In genomic region chr15:78547415-78548335, GRCm38 (mm10) we compare ENCODE assay signal across 9 mouse cellular contexts. TPM values are rescaled to one million over a fixed set of nuclear protein-coding genes. Genes with fewer than 3 reads are reported as not detected.
DNase-seq lines count a peak whose midpoint lies in the region; ATAC-seq and TF ChIP-seq lines count a peak whose summit lies in the region.
"Had no signal": no experiment of that assay in that cellular context is flagged by ENCODE, and none has a peak within 500 bp of the region (broad histone marks: within the 10 kb centered on the region; RNA-seq: fewer than 3 reads in every experiment).

No protein-coding gene starts in this region.

- peaks cover 38% of the 10 kb centered on the region for H3K27me3 ChIP-seq in liver, embryonic 12.5 days (replicated peaks)

- ATAC-seq in liver, embryonic 12.5 days, result no peak

- H3K4me2 ChIP-seq in liver, embryonic 12.5 days, result no peak overlapping the region
- H3K4me2 ChIP-seq: embryonic facial prominence, embryonic 13.5 days; lung, embryonic 15.5 days had no signal

- WGBS in liver, embryonic 12.5 days (ENCODE audit: insufficient replicate concordance), result 43% methylated on average over 5 of the region's 5 CpGs

- intact Hi-C loops in left cerebral cortex, adult 2 months (cut with DNase I), result loop anchor here (5.0 to 10.0 kb wide), 2 partner anchors 180 to 573 kb away; partner anchors contain the start of gene Eif3d
- intact Hi-C loops in left cerebral cortex, postnatal 25 days (cut with DNase I), result loop anchor here (2.0 to 10.0 kb wide), 2 partner anchors 99 to 193 kb away; no protein-coding TSS in a partner anchor

- H3K36me3 ChIP-seq in liver, embryonic 12.5 days, result no peaks in the 10 kb centered on the region
- H3K36me3 ChIP-seq: embryonic facial prominence, embryonic 13.5 days; lung, embryonic 15.5 days had no signal

- H3K4me1 ChIP-seq in liver, embryonic 12.5 days, result peaks cover 22% of the 10 kb centered on the region

- no peak overlapping the region for H3K4me3 ChIP-seq in left cerebral cortex, adult 2 months
- no peak overlapping the region for H3K4me3 ChIP-seq in liver, embryonic 12.5 days
- H3K4me3 ChIP-seq: embryonic facial prominence, embryonic 13.5 days; lung, embryonic 15.5 days had no signal

- H3K9me3 ChIP-seq in liver, embryonic 12.5 days (replicated peaks), result peaks cover 12% of the 10 kb centered on the region; the same call in 1 of the 2 replicates
- H3K9me3 ChIP-seq: lung, embryonic 15.5 days had no signal

- H3K9ac ChIP-seq in liver, embryonic 12.5 days, result peak overlapping the region; percentile 27; the same call in 1 of the 2 replicates
- H3K9ac ChIP-seq: embryonic facial prominence, embryonic 13.5 days; lung, embryonic 15.5 days had no signal

- DNase-seq in left cerebral cortex, adult 2 months (ENCODE audit: extremely low spot score in 1 of 2, low spot score in 2 of 2), result no peak
- DNase-seq in left cerebral cortex, adult 11 months (ENCODE audit: low spot score), result no peak
- peak; percentile 53 for DNase-seq in NIH3T3 (ENCODE audit: low read depth)
- DNase-seq in cerebellum, postnatal 25 days, result peak; percentile 45 to 66
- peak; percentile 71 for DNase-seq in thymus, postnatal 4 days
- DNase-seq in left cerebral cortex, postnatal 25 days (ENCODE audit: low spot score in 2 of 2), result no peak

- TF ChIP-seq CTCF in left cerebral cortex, adult 2 months (IDR thresholded peaks at IDR 0.05), result peak; percentile 59

- H3K27ac ChIP-seq in left cerebral cortex, adult 2 months, result no peak overlapping the region
- H3K27ac ChIP-seq in liver, embryonic 12.5 days, result no peak overlapping the region
- H3K27ac ChIP-seq: embryonic facial prominence, embryonic 13.5 days; lung, embryonic 15.5 days had no signal

RNA-seq across cellular contexts. Expression of gene Sstr3, which starts 3.2 kb away (rescaled TPM):
- total RNA-seq in left cerebral cortex, adult 2 months (2021), result 10 to 100 TPM; 20.8 to 22.9 TPM
- 0.02 TPM in 1 of 2 replicates, not detected in the other for polyA plus RNA-seq in liver, embryonic 12.5 days (2016; fragmentation: Nextera tagmentation; extraction: Ambion mirVana)
- total RNA-seq in left cerebral cortex, postnatal 25 days (2021), result 10 to 100 TPM; 19.8 to 22.0 TPM
- polyA plus RNA-seq: embryonic facial prominence, embryonic 13.5 days; lung, embryonic 15.5 days had no signal

RNA-seq across cellular contexts. Expression of gene C1qtnf6, which starts 16.5 kb away (rescaled TPM):
- 1 to 10 TPM; 1.3 to 1.6 TPM for total RNA-seq in left cerebral cortex, adult 2 months (2021)
- 5.2 and 5.6 TPM in 2 replicates for polyA plus RNA-seq in liver, embryonic 12.5 days (2016; fragmentation: Nextera tagmentation; extraction: Ambion mirVana)
- 1 to 10 TPM; 3.2 to 3.3 TPM for total RNA-seq in left cerebral cortex, postnatal 25 days (2021)

RNA-seq across cellular contexts. Expression of gene Rac2, which starts 24.9 kb away (rescaled TPM):
- 1 to 10 TPM in 1 of 2 experiments, under 1 TPM in 1; 0.98 to 3.9 TPM for total RNA-seq in left cerebral cortex, adult 2 months (2021)
- 87.7 and 90.9 TPM in 2 replicates for polyA plus RNA-seq in liver, embryonic 12.5 days (2016; fragmentation: Nextera tagmentation; extraction: Ambion mirVana)
- 1 to 10 TPM; 1.9 to 2.9 TPM for total RNA-seq in left cerebral cortex, postnatal 25 days (2021)

RNA-seq across cellular contexts. Expression of gene Cyth4, which starts 49.2 kb away (rescaled TPM):
- 10 to 100 TPM; 10.0 to 10.3 TPM for total RNA-seq in left cerebral cortex, adult 2 months (2021)
- polyA plus RNA-seq in liver, embryonic 12.5 days (2016; fragmentation: Nextera tagmentation; extraction: Ambion mirVana), result 15.2 and 15.3 TPM in 2 replicates
- total RNA-seq in left cerebral cortex, postnatal 25 days (2021), result 10 to 100 TPM; 11.8 to 12.6 TPM

RNA-seq across cellular contexts. Expression of gene Il2rb, which starts 52.6 kb away (rescaled TPM):
- total RNA-seq in left cerebral cortex, adult 2 months (2021), result under 1 TPM in 1 of 2 experiments, not detected in 1; 0.07 TPM
- polyA plus RNA-seq in liver, embryonic 12.5 days (2016; fragmentation: Nextera tagmentation; extraction: Ambion mirVana), result 0.11 and 0.15 TPM in 2 replicates
- under 1 TPM in 1 of 2 experiments, not detected in 1; 0.23 TPM for total RNA-seq in left cerebral cortex, postnatal 25 days (2021)

Comparison
In these comparisons a context has a peak if more than half of its experiments do, and no peak if none do; other contexts are left out.
1. DNase-seq: peak in NIH3T3 (single experiment), cerebellum, postnatal 25 days (2 of 2) and thymus, postnatal 4 days (single experiment); none in left cerebral cortex, adult 2 months (0 of 2), left cerebral cortex, adult 11 months (single experiment) and left cerebral cortex, postnatal 25 days (0 of 2).